Mouse (Mus musculus): Measurements from ENCODE around the gene Trpm8. TPM values are rescaled to one million over a fixed set of nuclear protein-coding genes. Genes with fewer than 3 reads are reported as not detected.

The Trpm8 gene
- polyA plus RNA-seq, 2 experiments, result not detected

DNA sequence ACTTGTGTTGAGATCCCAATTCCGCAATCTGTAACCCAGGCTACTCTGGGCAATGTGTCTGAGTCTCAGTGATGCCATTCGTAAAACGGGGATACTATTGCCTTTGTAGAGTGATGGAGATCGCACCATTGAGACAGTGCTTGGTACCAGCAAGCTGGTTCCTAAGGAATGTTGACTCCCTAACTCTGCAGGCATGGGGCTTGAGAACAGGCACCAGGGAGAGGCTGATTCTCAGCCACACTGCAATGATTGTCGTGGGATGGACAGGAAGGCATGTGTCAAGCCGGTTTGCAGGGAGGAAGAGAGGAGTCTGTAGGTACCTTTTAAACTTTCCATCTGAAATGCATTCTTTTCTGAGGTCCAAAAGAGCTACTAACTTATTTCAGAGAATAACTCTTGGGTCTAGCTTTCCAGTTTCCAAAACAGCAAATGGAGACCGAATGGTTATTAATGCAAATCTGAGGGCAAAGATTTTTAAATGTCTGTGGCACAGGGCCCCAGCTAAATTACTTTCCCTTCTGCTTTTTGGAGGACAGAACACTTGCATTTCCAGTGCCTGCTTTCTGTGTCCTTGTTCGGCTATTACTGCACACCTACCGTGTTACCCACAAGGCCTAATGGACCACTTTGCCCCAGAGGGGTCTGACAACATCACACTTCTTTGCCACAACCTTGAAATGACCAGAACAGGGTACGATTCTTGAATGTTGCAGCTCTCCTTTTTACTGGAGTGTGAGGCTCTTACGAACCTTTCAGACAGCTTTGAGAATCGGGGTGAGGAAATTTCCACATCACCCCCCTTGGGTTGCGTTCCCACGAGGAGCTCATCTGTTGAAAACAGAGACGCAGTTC is 6.1 kb downstream of the Trpm8 start:
- TF ChIP-seq EP300 (IDR thresholded peaks at IDR 0.05; ENCODE audit: low read depth), result no peak
- TF ChIP-seq CTCF (IDR thresholded peaks at IDR 0.05; ENCODE audit: low read depth), result no peak
- Histone ChIP-seq H3K4me3 (ENCODE audit: insufficient read depth in 1 of 2, low read depth in 2 of 2, low read length in 2 of 2) (no peak overlapping the region), H3K9ac (replicated peaks) (no peak overlapping the region), H3K27me3 (ENCODE audit: control insufficient read depth, insufficient read depth, low read length) (no peaks in the 10 kb centered on the region), H3K9me3 (ENCODE audit: control insufficient read depth, low read length) (no peaks in the 10 kb centered on the region), H3K4me2 (ENCODE audit: low read depth) (no peak overlapping the region), H3K27ac (no peak overlapping the region), H3K36me3 (replicated peaks; ENCODE audit: control insufficient read depth, insufficient read depth, low read depth) (no peaks in the 10 kb centered on the region), H3K4me1 (replicated peaks; ENCODE audit: control insufficient read depth in 2 of 2, insufficient read depth in 2 of 2, low read length in 1 of 2) (peaks cover 0 to 3% of the 10 kb centered on the region in 2 experiments; a peak in 1 of 4 replicates)
- DNase-seq (ENCODE audit: low read depth in 3 of 3, low spot score in 3 of 3) (no peak), ATAC-seq (ENCODE audit: insufficient read depth) (no peak)
- 56% methylated on average over 15 of the region's 15 CpGs for whole genome bisulfite sequencing (ENCODE audit: insufficient replicate concordance)

DNA sequence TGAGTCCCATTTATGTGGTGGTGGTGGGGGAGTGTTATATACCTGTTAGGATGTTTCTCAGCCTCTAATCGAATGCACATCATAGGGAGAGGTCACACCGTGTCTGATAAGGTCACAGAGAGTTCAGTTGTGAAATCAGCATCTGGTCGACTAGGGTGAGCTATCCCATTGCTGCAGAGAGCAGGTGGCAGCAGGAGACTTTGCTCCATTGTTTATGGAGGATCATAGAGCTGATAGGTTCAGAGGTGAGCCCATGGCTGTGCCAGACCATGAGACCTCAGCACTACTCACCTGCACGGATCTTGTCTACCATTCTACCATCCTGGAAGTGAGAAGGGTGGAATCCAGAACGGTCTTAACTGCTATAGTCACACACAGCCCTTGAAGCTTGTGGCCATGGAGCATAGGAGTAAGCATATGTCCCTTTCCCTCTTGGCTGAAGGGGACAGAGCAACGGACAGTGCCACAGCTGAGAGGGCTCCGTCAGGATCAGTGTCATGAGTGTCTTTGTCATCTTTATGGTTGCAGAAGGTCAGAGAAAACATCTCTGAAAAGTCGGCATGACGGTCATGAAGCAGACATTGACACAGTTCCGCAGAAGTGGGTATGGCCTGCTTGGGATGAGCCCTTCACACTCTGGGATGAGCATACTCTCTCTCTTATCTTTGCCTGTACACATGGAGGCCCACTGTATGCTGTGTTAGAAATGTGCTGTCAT is 6.9 kb downstream of the Trpm8 start:
- Histone ChIP-seq H3K4me3 (ENCODE audit: insufficient read depth in 1 of 2, low read depth in 2 of 2, low read length in 2 of 2) (no peak overlapping the region), H3K4me1 (replicated peaks; ENCODE audit: control insufficient read depth in 2 of 2, insufficient read depth in 2 of 2, low read length in 1 of 2) (peaks cover 0 to 1% of the 10 kb centered on the region in 2 experiments; a peak in 1 of 4 replicates), H3K27me3 (ENCODE audit: control insufficient read depth, insufficient read depth, low read length) (no peaks in the 10 kb centered on the region), H3K27ac (no peak overlapping the region), H3K9ac (replicated peaks) (no peak overlapping the region), H3K36me3 (replicated peaks; ENCODE audit: control insufficient read depth, insufficient read depth, low read depth) (no peaks in the 10 kb centered on the region), H3K9me3 (ENCODE audit: control insufficient read depth, low read length) (no peaks in the 10 kb centered on the region), H3K4me2 (ENCODE audit: low read depth) (no peak overlapping the region)
- 47% methylated on average over 10 of the region's 10 CpGs for WGBS (ENCODE audit: insufficient replicate concordance)
- no peak for DNase-seq (ENCODE audit: low read depth in 3 of 3, low spot score in 3 of 3)
- TF ChIP-seq CTCF (IDR thresholded peaks at IDR 0.05; ENCODE audit: low read depth), result no peak
- TF ChIP-seq EP300 (IDR thresholded peaks at IDR 0.05; ENCODE audit: low read depth), result no peak
- peak; percentile 23 for ATAC-seq (ENCODE audit: insufficient read depth)

- Histone ChIP-seq H3K27ac (no peak overlapping the region), H3K4me1 (replicated peaks; ENCODE audit: control insufficient read depth in 2 of 2, insufficient read depth in 2 of 2, low read length in 1 of 2) (no peaks in the 10 kb centered on the region), H3K27me3 (ENCODE audit: control insufficient read depth, insufficient read depth, low read length) (no peaks in the 10 kb centered on the region), H3K36me3 (replicated peaks; ENCODE audit: control insufficient read depth, insufficient read depth, low read depth) (no peaks in the 10 kb centered on the region), H3K4me2 (ENCODE audit: low read depth) (no peak overlapping the region), H3K9me3 (ENCODE audit: control insufficient read depth, low read length) (no peaks in the 10 kb centered on the region), H3K4me3 (ENCODE audit: insufficient read depth in 1 of 2, low read depth in 2 of 2, low read length in 2 of 2) (no peak overlapping the region), H3K9ac (replicated peaks) (no peak overlapping the region)
- WGBS (ENCODE audit: insufficient replicate concordance), result 51% methylated on average over 7 of the region's 7 CpGs
- no peak for DNase-seq (ENCODE audit: low read depth in 3 of 3, low spot score in 3 of 3)
- peak; percentile 16; the same call in 1 of the 2 replicates for ATAC-seq (ENCODE audit: insufficient read depth)
- TF ChIP-seq EP300 (IDR thresholded peaks at IDR 0.05; ENCODE audit: low read depth), result no peak
- TF ChIP-seq CTCF (IDR thresholded peaks at IDR 0.05; ENCODE audit: low read depth), result no peak
Observed at GRCm38 (mm10) chr1:88284946-88285320, 7.5 kb downstream of the Trpm8 start.

DNA sequence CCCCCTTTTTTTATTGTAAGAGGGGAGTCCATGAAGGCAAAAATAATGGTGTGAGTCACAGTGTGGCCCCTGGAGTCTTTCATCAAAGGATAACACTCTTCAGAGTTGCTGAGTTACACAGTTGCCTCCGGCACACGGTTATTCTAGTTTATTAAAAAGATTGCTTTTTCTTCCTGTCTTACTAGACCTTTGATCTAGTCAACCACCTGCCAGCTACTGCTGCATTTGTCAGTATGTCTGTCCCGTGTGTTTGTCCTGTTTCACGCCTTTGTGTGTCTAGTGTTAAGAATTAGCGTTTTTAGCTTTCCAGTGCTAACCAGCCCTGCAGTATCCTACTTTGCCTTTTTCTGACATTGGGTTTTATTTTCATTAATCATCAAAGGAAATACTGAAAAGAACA is 8.2 kb downstream of the Trpm8 start:
- DNase-seq (ENCODE audit: low read depth in 3 of 3, low spot score in 3 of 3), result no peak
- WGBS (ENCODE audit: insufficient replicate concordance), result 52% methylated on average over 5 of the region's 5 CpGs
- no peak for TF ChIP-seq CTCF (IDR thresholded peaks at IDR 0.05; ENCODE audit: low read depth)
- TF ChIP-seq EP300 (IDR thresholded peaks at IDR 0.05; ENCODE audit: low read depth), result no peak
- no peak overlapping the region for H3K4me3 ChIP-seq (ENCODE audit: insufficient read depth in 1 of 2, low read depth in 2 of 2, low read length in 2 of 2)
- no peak for ATAC-seq (ENCODE audit: insufficient read depth)
- H3K4me1 ChIP-seq (replicated peaks; ENCODE audit: control insufficient read depth in 2 of 2, insufficient read depth in 2 of 2, low read length in 1 of 2), result no peaks in the 10 kb centered on the region
- no peaks in the 10 kb centered on the region for H3K27me3 ChIP-seq (ENCODE audit: control insufficient read depth, insufficient read depth, low read length)
- H3K4me2 ChIP-seq (ENCODE audit: low read depth), result no peak overlapping the region
- no peaks in the 10 kb centered on the region for H3K9me3 ChIP-seq (ENCODE audit: control insufficient read depth, low read length)
- H3K36me3 ChIP-seq (replicated peaks; ENCODE audit: control insufficient read depth, insufficient read depth, low read depth), result no peaks in the 10 kb centered on the region
- no peak overlapping the region for H3K9ac ChIP-seq (replicated peaks)
- H3K27ac ChIP-seq, result no peak overlapping the region
